Mouse (Mus musculus): ENCODE measurements around the gene Med10. TPM values are rescaled to one million over a fixed set of nuclear protein-coding genes. Genes with fewer than 3 reads are reported as not detected.

Med10 gene
- polyA plus RNA-seq, 1 experiment from 2014 or later: 141 TPM

DNA sequence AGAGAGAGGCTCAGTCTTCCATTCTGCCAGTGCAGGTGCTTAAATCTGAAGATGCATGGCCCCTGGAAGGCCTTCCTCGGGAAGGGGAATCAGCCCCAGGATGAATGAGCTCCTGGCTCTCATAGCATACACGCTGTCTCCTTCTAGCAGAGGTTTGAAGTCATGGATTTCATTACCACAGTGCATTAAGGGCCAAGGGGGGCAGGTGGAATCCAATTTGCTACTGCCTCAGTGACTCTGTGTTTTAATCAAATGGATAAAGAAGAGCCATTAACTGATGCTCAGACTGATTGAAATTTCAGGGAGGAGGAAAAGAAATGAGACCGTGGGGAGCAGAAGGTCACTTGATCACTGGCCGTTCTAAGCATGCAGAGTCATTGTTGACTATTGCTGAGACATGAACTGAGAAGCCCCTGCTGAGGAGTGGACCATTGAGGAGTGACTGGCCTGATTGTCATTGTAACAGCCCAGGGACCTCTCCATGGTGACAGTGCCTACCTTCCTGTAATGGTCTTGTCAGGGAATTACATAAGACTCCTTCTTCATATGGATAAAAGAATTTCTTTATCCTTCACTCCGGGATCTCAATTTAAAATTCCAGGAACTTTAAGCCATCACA lies 51.3 kb downstream of the Med10 start:
- 30% methylated on average over 5 of the region's 5 CpGs for WGBS
- no peak overlapping the region for H3K9ac ChIP-seq (ENCODE audit: low read depth, low read length)
- no peak overlapping the region for H3K4me3 ChIP-seq (ENCODE audit: low read length)
- H3K36me3 ChIP-seq (ENCODE audit: control insufficient read depth, insufficient read depth, low read length): no peaks in the 10 kb centered on the region
- H3K27me3 ChIP-seq (replicated peaks; ENCODE audit: control insufficient read depth, insufficient read depth, low read length): no peaks in the 10 kb centered on the region
- H3K4me1 ChIP-seq (ENCODE audit: control insufficient read depth, insufficient read depth, low read depth, low read length): no peaks in the 10 kb centered on the region
- peak; percentile 50; the same call in 1 of the 2 replicates for ATAC-seq
- no peaks in the 10 kb centered on the region; the same call in 1 of the 2 replicates for H3K9me3 ChIP-seq (ENCODE audit: control insufficient read depth, low read length)
- no peak overlapping the region for H3K4me2 ChIP-seq (ENCODE audit: low read length)
- H3K27ac ChIP-seq (ENCODE audit: low read depth, low read length): no peak overlapping the region

DNA sequence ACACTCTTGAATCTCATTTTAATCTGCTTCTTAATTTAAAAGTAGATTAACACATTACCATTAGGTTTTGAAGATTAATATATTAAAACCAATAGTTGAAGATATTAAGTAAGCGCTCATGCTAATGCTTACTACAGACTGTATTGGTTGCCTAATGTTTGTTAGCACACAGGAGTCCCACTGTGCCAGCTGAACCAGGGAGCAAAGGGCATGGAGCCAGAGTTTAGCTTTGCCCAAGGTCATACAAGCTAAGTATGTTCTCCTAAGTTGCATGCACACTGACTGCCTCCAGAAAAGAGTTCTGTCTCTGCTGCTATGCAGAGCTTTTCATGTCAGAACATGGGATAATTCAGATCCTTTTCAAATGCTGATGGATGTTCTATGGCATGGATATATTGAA lies 53.7 kb downstream of the Med10 start:
- Histone ChIP-seq H3K36me3 (ENCODE audit: control insufficient read depth, insufficient read depth, low read length) (no peaks in the 10 kb centered on the region), H3K4me1 (ENCODE audit: control insufficient read depth, insufficient read depth, low read depth, low read length) (no peaks in the 10 kb centered on the region), H3K27ac (ENCODE audit: low read depth, low read length) (no peak overlapping the region), H3K27me3 (replicated peaks; ENCODE audit: control insufficient read depth, insufficient read depth, low read length) (no peaks in the 10 kb centered on the region), H3K4me3 (ENCODE audit: low read length) (no peak overlapping the region), H3K9ac (ENCODE audit: low read depth, low read length) (no peak overlapping the region), H3K9me3 (ENCODE audit: control insufficient read depth, low read length) (no peaks in the 10 kb centered on the region; the same call in 1 of the 2 replicates), H3K4me2 (ENCODE audit: low read length) (no peak overlapping the region)
- 84% methylated on average over 1 of the region's 1 CpGs for WGBS
- no peak for ATAC-seq

DNA sequence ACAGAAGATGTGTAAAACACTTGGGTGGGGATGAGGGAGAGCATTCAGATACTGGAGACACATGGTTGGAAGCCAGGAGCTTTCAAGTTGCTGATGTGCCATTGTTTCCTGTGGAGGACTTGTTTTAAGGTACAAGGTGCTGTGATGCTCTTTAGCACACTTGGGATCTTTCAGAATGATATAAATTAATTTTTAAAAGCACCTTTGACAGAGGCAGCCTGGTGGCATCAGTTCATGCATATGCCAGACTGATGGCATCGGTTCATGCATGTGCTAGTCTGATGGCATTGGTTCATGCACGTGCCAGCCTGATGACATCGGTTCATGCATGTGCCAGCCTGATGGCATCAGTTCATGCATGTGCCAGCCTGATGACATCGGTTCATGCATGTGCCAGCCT lies 60.1 kb downstream of the Med10 start:
- ATAC-seq: no peak
- Histone ChIP-seq H3K4me2 (ENCODE audit: low read length) (no peak overlapping the region), H3K4me1 (ENCODE audit: control insufficient read depth, insufficient read depth, low read depth, low read length) (no peaks in the 10 kb centered on the region), H3K27me3 (replicated peaks; ENCODE audit: control insufficient read depth, insufficient read depth, low read length) (no peaks in the 10 kb centered on the region), H3K27ac (ENCODE audit: low read depth, low read length) (no peak overlapping the region), H3K4me3 (ENCODE audit: low read length) (no peak overlapping the region), H3K36me3 (ENCODE audit: control insufficient read depth, insufficient read depth, low read length) (no peaks in the 10 kb centered on the region), H3K9ac (ENCODE audit: low read depth, low read length) (no peak overlapping the region), H3K9me3 (ENCODE audit: control insufficient read depth, low read length) (no peaks in the 10 kb centered on the region)
- 97% methylated on average over 4 of the region's 4 CpGs for WGBS

DNA sequence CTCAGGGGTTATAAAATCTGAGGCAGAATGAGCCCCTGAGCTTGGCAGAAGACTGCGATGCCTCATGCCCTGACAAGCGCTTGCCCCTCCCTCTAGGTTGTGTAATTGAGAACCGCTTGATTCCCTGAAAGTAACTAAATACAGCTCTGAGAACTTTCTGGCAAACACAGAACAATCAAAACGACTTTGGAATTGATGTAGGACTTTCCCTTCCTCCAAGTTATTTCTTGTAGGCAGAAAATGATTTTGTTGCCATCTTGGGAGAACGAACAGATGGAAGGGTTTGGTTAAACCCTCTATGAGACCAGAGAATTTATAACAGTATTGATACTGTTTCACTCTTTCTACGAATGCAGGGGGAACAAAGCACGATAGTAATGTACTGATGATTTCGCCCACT lies 62.7 kb downstream of the Med10 start:
- Histone ChIP-seq H3K9ac (ENCODE audit: low read depth, low read length) (no peak overlapping the region), H3K36me3 (ENCODE audit: control insufficient read depth, insufficient read depth, low read length) (no peaks in the 10 kb centered on the region), H3K4me3 (ENCODE audit: low read length) (no peak overlapping the region), H3K4me2 (ENCODE audit: low read length) (no peak overlapping the region), H3K27ac (ENCODE audit: low read depth, low read length) (no peak overlapping the region), H3K9me3 (ENCODE audit: control insufficient read depth, low read length) (no peaks in the 10 kb centered on the region), H3K27me3 (replicated peaks; ENCODE audit: control insufficient read depth, insufficient read depth, low read length) (no peaks in the 10 kb centered on the region), H3K4me1 (ENCODE audit: control insufficient read depth, insufficient read depth, low read depth, low read length) (no peaks in the 10 kb centered on the region)
- 73% methylated on average over 8 of the region's 8 CpGs for WGBS
- no peak for ATAC-seq

Other genes with a start within 250 kb of the Med10 start
- gene Srd5a1, start 191.0 kb upstream of the Med10 start, polyA plus RNA-seq (2015; fragmentation: Nextera tagmentation; extraction: Ambion mirVana): 29.2 and 39.2 TPM in 2 replicates
- gene Ube2ql1, start 62.5 kb upstream of the Med10 start, polyA plus RNA-seq (2015; fragmentation: Nextera tagmentation; extraction: Ambion mirVana): 27.6 and 29.1 TPM in 2 replicates

Data from hindbrain, embryonic 16.5 days (tissue).